Mouse (Mus musculus): ENCODE measurements around the gene Setd5.
A peak's percentile ranks its signal among the peaks of the same experiment; 100 is the strongest.

The Setd5 gene

DNA sequence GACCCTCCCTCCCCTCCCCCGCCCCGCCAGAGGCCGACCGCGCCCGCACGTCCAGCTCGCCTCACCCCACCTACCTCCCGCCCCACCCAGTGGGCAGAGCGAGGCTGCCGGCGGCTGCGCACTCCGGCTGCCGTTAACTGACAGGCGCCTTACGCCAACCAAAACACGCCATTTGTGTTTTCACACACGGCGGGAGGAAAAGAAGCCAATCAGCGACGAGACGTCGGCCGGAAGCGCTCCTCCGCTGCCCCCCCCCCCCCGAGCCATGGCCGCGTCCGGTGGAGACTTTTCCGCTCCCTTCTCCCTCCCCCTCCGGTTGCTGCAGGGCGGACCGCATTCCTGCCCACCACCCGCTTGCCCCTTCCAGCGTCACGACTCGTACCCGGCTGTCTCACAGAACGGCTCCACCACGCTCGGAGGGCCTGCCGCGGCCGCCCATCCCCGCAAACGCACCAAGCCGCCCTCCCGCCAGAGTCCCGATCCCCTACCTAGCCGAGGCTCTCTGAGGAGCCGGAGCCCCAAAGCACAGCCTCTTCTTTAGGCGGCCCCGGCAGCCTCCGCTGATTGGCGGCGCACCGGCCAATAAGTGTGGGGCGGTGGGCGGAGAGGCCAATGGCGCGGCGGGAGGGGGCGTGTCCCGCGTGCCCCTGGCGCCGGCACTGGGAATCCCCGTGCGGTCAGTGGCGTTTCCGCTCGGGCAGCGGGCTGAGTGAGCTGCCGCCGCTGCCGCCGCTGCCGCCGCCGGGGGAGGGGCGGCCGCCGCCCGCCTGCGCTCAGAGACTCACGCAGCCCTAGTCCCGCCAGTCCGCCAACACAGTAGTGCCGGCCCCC, at the start of gene Setd5:
Gene Setd5, plus strand, starts transcription at position 680 of the 831 bp plus-strand sequence.
- peak; percentile 87 for DNase-seq (ENCODE audit: low read depth)

DNA sequence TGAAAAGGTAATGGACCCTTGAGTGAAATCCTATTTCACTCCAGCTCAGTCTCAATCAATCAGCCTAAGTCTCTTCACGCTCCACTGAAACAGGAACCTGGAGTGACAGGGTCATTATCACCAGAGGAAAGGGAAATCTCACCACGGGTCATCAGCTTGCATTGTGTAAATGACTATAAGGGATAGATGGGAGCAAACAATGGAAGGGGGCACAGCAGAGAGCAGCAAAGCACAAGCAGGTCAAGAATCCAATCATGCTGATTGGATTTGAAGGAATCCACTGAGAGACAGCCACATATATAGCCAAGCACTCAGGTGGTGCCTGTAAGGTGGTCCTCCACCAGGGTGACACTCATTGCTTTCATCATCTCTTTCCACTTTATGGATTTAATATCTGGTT, 49.7 kb upstream of the Setd5 start:
- DNase-seq (ENCODE audit: low read depth), result no peak

DNA sequence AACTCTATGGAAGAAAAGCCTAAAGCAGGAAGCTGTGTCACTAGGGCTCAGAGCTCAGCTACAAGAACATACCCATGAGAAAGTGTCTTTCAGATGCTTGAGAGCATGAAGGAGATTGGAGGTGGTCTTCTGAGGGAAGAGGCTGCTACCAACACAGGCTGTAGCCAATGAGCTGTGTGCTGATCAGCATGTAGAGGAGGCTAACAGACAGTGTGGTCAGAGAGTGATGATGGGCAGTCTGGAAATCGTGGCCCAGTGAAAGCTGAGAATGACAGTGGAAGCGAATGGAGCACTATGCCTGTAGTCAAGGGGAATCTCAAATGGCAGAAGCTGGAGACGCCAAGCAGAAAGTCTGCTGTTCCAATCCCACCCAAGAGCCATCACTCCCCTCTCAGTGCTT, 48.2 kb upstream of the Setd5 start:
- no peak for DNase-seq (ENCODE audit: low read depth)

DNA sequence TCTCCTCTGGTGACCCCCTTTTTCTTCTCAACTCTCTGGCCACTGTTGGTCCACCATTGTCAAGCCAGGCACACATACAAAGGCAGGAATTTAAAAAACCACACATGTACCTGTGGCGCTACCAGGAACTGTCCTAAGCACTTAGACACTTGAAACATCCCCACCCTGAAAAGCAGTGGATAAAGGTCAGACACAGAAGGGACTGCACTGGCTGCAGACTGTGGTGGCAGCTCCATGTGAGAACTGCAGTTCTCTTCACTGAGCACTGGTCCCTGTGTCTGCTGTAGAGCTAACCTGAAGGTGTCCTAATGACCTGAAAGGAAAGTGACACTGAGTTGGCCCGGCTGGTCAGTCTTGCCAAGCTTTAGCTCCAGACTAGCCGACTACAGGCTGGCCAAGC, 46.6 kb upstream of the Setd5 start:
- DNase-seq (ENCODE audit: low read depth), result no peak

DNA sequence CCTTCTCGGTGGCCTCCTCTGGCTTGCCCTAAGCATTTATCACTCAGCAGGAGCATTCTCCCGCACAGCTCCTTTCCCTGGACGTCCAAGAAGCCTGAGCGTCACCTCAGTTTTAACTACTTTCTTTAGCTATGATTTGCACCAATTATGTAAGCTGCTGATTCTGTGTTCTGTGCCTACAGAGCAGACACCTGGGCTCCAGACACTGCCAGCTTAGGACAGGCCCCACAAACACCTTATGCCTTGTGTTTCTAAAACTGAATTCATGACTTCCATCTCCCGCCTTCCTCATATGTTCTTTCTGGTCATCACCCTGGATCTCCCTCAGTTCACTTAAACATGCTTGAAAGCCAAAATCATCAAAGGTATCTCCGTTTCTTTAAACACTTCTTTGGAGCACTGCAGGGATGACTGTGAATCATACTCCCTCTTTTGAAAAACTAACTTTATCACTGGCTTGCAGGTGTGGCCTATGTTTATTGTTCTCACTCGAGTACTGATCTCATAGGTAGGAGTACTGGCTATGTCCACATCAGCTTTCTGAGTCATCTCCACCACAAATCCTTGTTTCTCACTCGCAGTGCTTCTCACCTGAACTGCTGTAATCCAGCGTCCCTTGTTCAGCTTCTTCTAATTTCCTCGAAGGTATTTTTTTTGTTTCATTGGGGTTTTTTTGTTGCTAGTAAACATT, 46.0 kb upstream of the Setd5 start:
- DNase-seq (ENCODE audit: low read depth), result no peak

DNA sequence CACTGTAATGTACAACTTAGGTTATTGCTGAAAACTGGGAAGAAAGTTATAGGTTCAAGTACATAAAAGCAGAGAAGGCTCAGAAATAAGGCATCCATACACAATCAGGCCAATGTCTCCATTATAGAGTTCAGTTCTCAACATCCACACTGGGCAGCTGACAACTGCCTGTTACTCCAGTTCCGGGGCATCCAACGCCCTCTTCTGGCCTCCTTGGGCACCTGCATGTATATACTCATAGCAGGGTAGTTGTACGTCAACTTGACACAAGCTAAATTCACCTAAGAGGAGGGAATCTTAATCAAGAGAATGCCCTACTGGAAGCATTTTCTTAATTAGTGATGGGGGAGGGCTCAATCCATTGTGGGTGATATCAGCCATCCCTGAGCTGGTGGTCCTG, 45.0 kb upstream of the Setd5 start:
- no peak for DNase-seq (ENCODE audit: low read depth)

DNA sequence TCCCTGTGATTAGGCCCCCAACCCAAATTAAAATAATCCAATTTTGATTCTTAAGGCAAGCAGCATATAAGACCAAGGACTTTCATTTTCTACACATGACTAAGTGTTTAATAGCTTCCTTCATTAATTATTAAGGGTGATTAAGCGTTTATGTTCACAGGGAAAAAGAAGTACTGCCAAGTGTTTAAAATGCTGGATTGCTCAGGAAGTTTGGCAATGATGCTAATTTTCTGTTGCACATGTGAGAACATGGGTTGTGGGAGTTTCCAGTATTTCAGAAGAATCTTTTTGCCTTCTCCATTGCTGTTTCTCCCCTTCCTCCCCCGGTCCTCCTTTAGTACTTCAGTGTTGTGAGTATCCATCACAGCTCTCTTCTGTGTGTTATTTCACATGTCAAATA, 44.0 kb upstream of the Setd5 start:
- DNase-seq (ENCODE audit: low read depth), result no peak

DNA sequence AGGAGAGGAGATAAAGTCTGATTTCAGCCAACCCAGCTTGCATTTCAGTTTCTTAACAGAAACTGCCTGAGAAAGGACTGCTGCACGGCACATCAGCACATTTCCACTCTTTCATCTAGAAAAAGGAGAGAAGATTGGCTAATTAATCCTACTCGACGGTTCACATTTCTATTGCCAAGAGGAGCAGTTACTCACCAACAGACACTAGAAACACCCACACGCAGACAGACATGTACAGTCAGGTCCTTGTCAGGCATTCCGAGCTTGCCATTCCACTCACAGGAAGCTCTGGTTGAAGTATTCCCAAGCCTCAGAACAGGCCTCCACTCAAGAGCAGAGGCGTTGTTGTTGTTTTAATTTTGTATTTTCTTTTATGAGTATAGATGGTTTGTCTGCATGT, 42.7 kb upstream of the Setd5 start:
- DNase-seq (ENCODE audit: low read depth), result no peak

DNA sequence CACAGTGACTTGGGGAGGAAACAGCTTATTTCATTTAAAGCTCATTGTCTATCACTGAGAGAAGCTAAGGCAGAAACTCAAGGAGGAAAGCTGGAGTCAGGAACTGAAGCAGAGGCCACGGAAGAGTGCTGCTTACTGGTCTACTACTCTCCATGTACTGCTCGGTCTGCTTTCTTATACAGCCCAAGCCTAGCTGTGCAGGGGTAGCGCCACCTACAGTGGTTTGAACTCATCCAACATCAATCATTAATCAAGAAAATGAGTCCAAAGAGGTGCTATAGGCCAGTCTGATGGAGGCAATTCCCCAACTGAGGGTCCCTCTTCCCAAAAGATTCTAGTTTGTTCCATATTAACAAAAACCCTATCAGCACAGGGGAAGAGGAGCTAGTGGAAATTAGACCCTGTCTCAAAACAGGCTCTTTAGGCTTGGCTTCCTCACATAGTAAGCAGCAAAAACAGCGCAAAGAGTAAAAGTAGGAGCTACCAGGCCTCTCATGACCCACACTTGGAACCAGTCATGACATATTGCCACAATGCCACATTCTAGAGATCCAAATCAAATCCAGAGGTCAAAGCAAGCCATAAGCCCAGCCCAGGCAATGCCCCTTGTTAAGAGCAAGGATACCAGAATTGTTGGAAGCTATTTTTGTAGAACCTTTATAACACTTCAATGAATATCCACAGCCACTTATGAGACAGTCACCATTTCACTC, 40.5 kb upstream of the Setd5 start:
- no peak for DNase-seq (ENCODE audit: low read depth)

DNA sequence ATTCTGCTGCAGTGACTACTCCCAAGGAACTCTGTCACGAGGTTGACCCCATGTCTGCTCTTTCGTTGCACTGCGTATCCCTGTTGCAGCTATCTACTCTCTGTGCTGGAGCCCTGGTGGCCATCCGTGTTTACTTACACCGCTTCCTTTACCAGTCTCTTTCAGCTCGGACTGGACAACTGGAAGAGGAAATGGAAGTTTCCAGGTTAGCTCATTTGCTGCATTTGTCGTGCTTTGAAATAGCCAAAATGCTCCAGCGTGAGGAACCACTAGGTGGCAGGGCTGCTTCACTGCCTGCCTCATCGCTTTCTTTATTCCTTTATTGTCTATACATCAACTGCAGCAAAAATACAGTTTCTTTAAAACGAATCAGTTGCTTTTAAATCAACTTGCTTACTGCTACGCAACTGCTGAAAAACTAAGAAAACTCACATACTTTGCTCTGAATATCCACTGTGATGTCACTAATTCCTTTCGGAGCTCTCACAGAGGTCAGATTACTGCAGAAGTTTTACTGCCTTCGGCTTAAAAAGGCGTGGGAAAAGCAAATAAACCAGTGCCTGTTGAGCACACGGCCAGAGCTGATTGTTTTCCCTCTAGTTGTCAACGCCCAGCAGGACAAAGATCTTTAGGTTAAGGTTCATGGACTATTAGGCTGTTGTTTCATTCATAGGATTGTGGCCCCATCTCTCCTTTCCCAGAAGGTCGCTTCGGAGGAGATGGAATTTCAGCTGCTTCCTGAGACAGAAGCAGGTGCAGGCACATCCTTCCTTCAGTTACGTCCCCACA, 39.0 kb upstream of the Setd5 start:
- peak; percentile 60 for DNase-seq (ENCODE audit: low read depth)

DNA sequence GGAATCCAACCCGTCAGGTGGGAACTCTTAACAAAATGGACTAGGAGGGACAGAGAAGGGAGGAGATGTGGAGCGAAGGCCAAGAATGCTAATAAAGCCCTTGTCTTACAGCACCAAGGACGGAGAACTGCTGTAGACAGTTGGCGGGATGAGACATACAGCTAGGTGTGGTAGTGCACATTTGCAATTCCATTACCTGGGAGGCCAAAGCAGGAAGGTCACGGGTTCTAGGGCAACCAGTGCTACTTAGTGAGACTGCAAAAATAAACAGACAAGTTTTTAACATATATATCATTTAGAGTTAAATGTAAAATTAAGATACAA, 38.5 kb upstream of the Setd5 start:
- no peak for DNase-seq (ENCODE audit: low read depth)

DNA sequence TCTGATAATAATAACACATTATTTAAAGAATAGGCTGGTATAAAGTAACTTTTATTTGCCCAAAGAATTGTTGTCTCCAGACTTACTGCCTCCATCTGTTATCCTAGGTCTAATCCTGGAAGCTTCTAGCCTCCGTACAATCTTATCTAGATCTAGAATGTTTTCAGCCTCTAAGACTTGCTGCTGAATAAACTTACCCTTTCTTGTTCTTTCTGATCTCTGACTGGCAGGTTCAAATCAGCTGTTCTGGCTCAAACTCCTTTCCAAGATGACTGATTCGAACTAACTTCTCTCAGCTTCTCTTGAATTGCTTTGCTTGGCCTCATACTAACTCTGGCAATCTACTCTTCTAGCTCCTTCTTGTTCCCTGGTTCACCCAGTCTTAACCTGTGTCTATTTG, 36.8 kb upstream of the Setd5 start:
- DNase-seq (ENCODE audit: low read depth), result no peak

DNA sequence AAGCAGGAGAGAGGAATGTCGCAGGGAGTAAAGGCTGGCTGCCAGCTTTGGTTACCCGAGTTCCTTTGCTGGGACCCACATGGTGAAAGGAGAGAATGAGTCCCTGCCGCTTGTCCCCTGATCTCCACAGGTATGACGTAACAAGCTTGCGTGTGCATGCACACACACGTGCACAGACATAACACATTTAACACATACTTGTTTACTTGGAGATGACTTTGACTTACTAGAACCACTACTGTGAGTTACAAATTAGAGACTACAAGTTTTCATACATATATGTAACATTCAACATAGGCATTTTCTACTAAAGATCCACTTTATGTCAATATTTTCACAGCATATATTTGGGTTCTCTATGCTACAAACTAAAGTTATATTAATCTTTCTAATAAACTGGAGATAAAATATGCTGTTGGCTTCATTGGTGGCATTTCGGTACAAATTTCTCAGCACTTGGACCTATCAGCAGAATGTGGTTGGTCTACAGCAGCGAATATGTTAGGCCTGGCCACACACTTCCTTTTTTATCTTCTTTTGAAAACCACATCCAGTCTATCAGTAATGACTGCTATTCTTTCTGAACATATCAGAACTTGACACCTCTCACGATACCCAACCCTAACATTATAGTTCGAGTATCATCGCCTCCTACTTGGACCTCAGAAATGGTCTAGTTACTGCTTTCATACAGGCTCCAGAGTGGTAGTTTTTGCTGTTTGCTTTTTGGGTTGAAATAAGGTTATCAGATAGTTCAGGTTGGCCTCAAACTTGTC, 35.8 kb upstream of the Setd5 start:
- peak; percentile 40 for DNase-seq (ENCODE audit: low read depth)

DNA sequence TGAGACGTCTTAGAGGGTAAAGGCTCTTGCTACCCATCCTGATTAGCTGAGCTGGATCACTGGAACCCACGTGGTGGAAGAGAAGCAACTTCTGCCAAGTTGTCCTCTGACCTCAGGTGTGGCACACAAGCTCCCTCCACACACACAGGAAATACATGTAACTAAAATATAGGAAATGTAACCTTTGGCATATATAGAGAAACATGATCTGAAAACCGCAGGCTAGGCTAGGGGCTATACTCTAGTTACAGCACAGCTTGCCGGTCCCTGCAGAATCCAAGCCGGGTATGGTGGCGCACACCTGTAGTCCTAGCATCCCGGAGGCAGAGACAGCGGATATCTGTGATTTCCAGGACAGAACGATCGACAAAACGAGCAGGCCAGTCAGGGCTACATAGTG, 31.6 kb upstream of the Setd5 start:
- no peak for DNase-seq (ENCODE audit: low read depth)

DNA sequence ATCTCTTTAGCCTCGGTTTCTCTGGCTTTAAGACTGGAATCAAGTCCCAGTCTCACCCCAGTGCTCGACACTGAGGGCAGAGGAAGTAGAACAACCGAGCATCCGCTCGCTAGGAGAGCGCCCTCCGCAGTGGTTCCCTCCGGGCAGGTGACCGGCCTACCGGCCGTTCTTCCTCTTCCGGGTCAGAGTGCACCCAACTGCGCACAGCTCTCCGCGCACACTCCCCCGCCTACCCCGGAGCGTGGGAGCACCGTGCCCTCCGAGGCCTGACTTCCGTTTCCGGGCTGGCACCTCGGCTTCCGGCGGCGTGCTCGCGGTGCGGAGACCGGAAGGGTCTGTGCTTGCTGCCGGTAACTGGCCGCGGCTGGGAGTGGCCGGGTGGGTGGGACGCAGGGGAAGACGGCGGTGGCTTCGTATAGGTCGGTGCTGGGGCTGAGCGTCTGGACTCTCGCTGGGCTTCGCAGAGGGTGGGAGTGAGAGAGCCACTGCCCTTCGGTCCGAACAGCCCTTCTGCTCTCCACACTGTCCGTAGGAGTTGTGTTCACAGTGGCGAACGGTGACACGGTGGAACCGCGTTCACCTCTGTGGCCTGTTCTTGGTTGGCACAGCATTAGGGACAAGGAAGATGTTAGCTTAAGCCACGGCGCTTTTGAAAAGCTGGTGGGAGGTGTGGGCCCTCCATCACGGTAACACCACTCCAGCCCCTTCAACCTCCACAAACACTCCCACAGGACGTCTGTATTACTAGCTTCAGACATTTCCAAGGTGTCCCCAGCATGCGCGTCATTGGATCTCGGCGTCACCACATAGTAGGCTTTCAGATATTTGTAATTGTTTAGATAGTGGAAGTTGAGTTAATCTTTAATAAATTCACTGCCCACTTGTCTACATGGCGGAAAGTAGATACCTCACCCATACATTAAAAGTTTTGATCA, 30.9 kb upstream of the Setd5 start, which contains the start of gene Thumpd3:
Gene Thumpd3, plus strand, starts transcription at position 185 of the 935 bp plus-strand sequence.
- DNase-seq (ENCODE audit: low read depth), result peak; percentile 93

DNA sequence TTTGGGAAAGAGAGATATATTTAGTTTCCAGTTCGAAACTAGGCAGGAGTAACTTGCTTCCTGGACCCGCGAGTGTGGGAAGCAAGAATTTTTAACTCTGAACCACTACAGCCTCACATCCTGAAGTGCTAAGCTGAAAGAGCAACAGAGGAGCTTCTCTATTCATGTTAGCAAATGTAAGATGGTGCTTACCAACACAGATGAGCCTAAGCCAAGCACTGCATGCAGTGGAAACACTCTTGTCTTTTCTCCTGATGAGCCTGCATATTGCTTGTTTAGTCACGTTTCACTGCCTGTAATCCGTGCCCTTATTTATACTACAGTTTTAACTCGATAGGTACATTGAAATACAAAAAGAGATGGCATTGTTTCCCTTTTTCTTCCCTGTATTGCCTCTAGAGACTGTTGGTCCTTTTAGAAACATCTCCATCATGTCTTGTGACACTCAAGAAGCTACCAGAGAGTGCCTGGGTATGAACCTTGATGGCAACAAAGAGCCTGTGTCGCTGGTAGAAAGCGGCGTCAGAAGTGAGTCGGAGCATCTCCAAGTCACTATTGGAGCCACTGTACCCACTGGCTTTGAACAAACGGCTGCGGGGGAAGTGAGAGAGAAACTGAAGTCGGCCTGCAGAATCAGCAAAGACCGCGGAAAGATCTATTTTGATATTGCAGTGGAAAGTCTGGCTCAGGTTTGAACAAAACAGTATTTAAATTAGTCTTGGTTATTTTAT, 30.0 kb upstream of the Setd5 start:
- DNase-seq (ENCODE audit: low read depth), result no peak

DNA sequence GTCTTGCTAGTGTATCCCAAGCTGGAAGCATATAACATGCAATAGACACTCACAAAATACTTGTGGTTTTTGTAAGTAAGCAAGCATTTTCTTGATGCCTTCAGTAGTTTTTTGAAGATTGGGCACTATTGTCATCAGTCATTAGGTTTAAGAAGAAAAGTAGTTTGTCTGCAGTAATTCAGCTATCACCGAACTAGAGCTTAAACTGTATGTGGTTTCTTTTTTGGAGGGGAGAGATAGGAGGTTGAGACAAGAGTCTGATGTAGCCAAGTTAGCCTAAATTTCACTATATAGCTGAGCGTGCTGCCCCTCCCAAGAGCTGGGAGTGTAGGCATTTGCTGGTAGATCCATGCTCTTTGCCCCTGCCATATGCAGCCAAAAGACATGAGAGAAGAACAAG, 28.8 kb upstream of the Setd5 start:
- DNase-seq (ENCODE audit: low read depth), result no peak

DNA sequence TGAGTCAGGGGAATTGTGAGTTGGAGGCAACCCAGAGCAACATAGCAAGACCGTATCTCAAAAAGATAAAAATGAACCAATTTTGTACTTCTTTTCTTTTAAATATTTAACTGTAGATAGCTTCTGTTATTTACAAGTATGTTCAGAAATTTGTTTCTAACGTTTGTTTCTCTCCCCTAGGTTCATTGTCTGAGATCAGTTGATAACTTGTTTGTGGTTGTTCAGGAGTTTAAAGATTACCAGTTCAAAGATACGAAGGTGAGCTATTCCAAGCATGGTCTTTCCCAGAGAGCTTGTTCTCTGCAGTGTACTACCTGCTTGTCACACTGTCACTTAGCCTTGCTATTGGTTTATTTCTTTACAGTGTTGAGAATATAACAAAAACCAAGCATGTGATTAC, 28.0 kb upstream of the Setd5 start:
- DNase-seq (ENCODE audit: low read depth), result no peak

DNA sequence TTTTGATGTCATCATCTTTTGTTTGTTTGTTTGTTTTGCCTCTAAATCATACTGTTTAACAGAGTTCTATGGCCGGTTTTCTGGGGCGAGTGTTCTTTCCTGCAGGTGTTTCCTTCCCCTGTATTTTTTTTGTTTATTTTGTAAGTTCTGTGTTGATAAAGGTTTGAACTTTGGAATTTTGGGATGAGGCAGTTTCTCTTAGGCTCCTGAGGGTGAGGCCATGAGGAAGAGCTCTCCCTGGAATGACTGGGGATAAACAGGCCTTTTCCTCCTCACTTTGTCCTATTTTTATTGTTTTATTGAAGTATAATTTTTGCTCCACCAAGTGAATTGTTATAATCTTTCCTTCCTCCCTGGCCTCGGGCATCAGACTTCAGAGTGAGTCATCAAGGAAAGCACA, 24.2 kb upstream of the Setd5 start:
- DNase-seq (ENCODE audit: low read depth), result no peak

Measured in c-Kit-positive CD71-positive TER-119-negative erythroid progenitor cells, embryonic 14.5 days (primary cell).